In genomic region chr16:95092471-95093221, GRCm38 (mm10) we compare ENCODE assay signal across 30 mouse cellular contexts.
DNase-seq lines count a peak whose midpoint lies in the region; ATAC-seq and TF ChIP-seq lines count a peak whose summit lies in the region.
"Had no signal": no experiment of that assay in that cellular context is flagged by ENCODE, and none has a peak within 500 bp of the region (broad histone marks: within the 10 kb centered on the region; RNA-seq: fewer than 3 reads in every experiment).

No protein-coding gene starts in this region.

- ATAC-seq in frontal cortex, adult (ENCODE audit: low TSS enrichment), result peak; percentile 52; the same call in 1 of the 2 replicates
- no peak for ATAC-seq in intestine, embryonic 16.5 days
- ATAC-seq: CD4-positive, CD25-positive, alpha-beta regulatory T cell, adult 4 months; forebrain, embryonic 15.5 days; midbrain, embryonic 16.5 days had no signal

- H3K4me1 ChIP-seq in intestine, embryonic 16.5 days (ENCODE audit: control insufficient read depth, insufficient read depth, low read length), result no peaks in the 10 kb centered on the region
- H3K4me1 ChIP-seq: embryonic facial prominence, embryonic 13.5 days; forebrain, embryonic 10.5 days; forebrain, embryonic 15.5 days; hindbrain, embryonic 12.5 days; limb, embryonic 13.5 days; lung, embryonic 15.5 days; midbrain, embryonic 10.5 days; neural tube, embryonic 12.5 days had no signal

- no peak for TF ChIP-seq POLR2A in brain, embryonic 14.5 days (IDR thresholded peaks at IDR 0.05; ENCODE audit: borderline replicate concordance, extremely low read depth, insufficient read depth, insufficient read length, poor library complexity, severe bottlenecking)

- 69% methylated on average over 6 of the region's 6 CpGs for WGBS in intestine, embryonic 16.5 days

- no peak overlapping the region for H3K4me3 ChIP-seq in intestine, embryonic 16.5 days (ENCODE audit: low read length)
- H3K4me3 ChIP-seq: embryonic facial prominence, embryonic 13.5 days; forebrain, embryonic 10.5 days; forebrain, embryonic 15.5 days; hindbrain, embryonic 12.5 days; limb, embryonic 13.5 days; lung, embryonic 15.5 days; midbrain, embryonic 10.5 days; myocyte; neural tube, embryonic 12.5 days had no signal

- intact Hi-C loops in left cerebral cortex, postnatal 4 days (cut with DNase I), result no loop called here

- no peak for DNase-seq in frontal cortex, postnatal 25 days (ENCODE audit: low spot score in 2 of 2)
- DNase-seq in left cerebral cortex, postnatal 4 days, result peak; percentile 67
- no peak for DNase-seq in left cerebral cortex, adult 8-10 months (ENCODE audit: low spot score in 2 of 2)
- DNase-seq in brain, embryonic 14.5 days (ENCODE audit: low read depth), result peak; percentile 26
- peak; percentile 15 for DNase-seq in telencephalon, adult 2 months (ENCODE audit: low read depth, low spot score)
- DNase-seq: adrenal gland, postnatal 14 days; cerebellum, adult 9-10 months; gastrocnemius, postnatal 14 days; heart, postnatal 36 days; kidney, adult 11 months; kidney, postnatal 14 days; layer of hippocampus, postnatal 36 days; thymus, adult 2 months; thymus, postnatal 36 days had no signal

- H3K9me3 ChIP-seq in intestine, embryonic 16.5 days (ENCODE audit: control insufficient read depth, low read length), result no peaks in the 10 kb centered on the region
- H3K9me3 ChIP-seq: embryonic facial prominence, embryonic 13.5 days; forebrain, embryonic 10.5 days; forebrain, embryonic 15.5 days; hindbrain, embryonic 12.5 days; limb, embryonic 13.5 days; lung, embryonic 15.5 days; midbrain, embryonic 10.5 days; neural tube, embryonic 12.5 days had no signal

- H3K27me3 ChIP-seq in intestine, embryonic 16.5 days (replicated peaks; ENCODE audit: control insufficient read depth, insufficient read depth, low read length), result no peaks in the 10 kb centered on the region
- H3K27me3 ChIP-seq: embryonic facial prominence, embryonic 13.5 days; forebrain, embryonic 15.5 days; hindbrain, embryonic 12.5 days; limb, embryonic 13.5 days; lung, embryonic 15.5 days; neural tube, embryonic 12.5 days had no signal

- H3K4me2 ChIP-seq in intestine, embryonic 16.5 days (ENCODE audit: low read depth, low read length), result no peak overlapping the region
- H3K4me2 ChIP-seq: embryonic facial prominence, embryonic 13.5 days; forebrain, embryonic 15.5 days; heart, embryonic 11.5 days; hindbrain, embryonic 12.5 days; limb, embryonic 13.5 days; liver, embryonic 11.5 days; lung, embryonic 15.5 days; neural tube, embryonic 12.5 days had no signal

- H3K9ac ChIP-seq in intestine, embryonic 16.5 days (ENCODE audit: low read depth, low read length), result no peak overlapping the region
- H3K9ac ChIP-seq: embryonic facial prominence, embryonic 13.5 days; forebrain, embryonic 15.5 days; hindbrain, embryonic 12.5 days; limb, embryonic 13.5 days; lung, embryonic 15.5 days; neural tube, embryonic 12.5 days had no signal

- H3K27ac ChIP-seq in intestine, embryonic 16.5 days (ENCODE audit: low read length), result no peak overlapping the region
- H3K27ac ChIP-seq: embryonic facial prominence, embryonic 13.5 days; forebrain, embryonic 10.5 days; forebrain, embryonic 15.5 days; hindbrain, embryonic 12.5 days; limb, embryonic 13.5 days; lung, embryonic 15.5 days; midbrain, embryonic 10.5 days; neural tube, embryonic 12.5 days; stomach, postnatal 0 days had no signal

- no peak for TF ChIP-seq CTCF in brain, embryonic 14.5 days (IDR thresholded peaks at IDR 0.05; ENCODE audit: borderline replicate concordance, extremely low read depth, insufficient read depth, insufficient read length)

- no peaks in the 10 kb centered on the region for H3K36me3 ChIP-seq in intestine, embryonic 16.5 days (ENCODE audit: control insufficient read depth, insufficient read depth, low read length)
- H3K36me3 ChIP-seq: embryonic facial prominence, embryonic 13.5 days; forebrain, embryonic 10.5 days; forebrain, embryonic 15.5 days; hindbrain, embryonic 12.5 days; limb, embryonic 13.5 days; lung, embryonic 15.5 days; midbrain, embryonic 10.5 days; neural tube, embryonic 12.5 days had no signal

Comparison
In these comparisons a context has a peak if more than half of its experiments do, and no peak if none do; other contexts are left out.
1. DNase-seq: peak in left cerebral cortex, postnatal 4 days (single experiment), brain, embryonic 14.5 days (single experiment) and telencephalon, adult 2 months (single experiment); none in frontal cortex, postnatal 25 days (0 of 2) and left cerebral cortex, adult 8-10 months (0 of 2).